ENCODE assay signal across 22 mouse cellular contexts in genomic region chr10:30585691-30586090, GRCm38 (mm10).
"Had no signal": no experiment of that assay in that cellular context is flagged by ENCODE, and none has a peak within 500 bp of the region (broad histone marks: within the 10 kb centered on the region; RNA-seq: fewer than 3 reads in every experiment).

No protein-coding gene starts in this region.

- H3K27me3 ChIP-seq: limb, embryonic 12.5 days; limb, embryonic 15.5 days; lung, embryonic 15.5 days; megakaryocyte, embryonic 14.5 days; stomach, embryonic 15.5 days had no signal

- ATAC-seq: inflammation-experienced regulatory T-cells, adult 6 months; intestine, embryonic 16.5 days had no signal

- H3K4me2 ChIP-seq: limb, embryonic 12.5 days; limb, embryonic 15.5 days; lung, embryonic 15.5 days; midbrain, embryonic 11.5 days; stomach, embryonic 15.5 days had no signal

- H3K9ac ChIP-seq: limb, embryonic 12.5 days; limb, embryonic 15.5 days; lung, embryonic 15.5 days; stomach, embryonic 15.5 days had no signal

- H3K4me1 ChIP-seq: limb, embryonic 12.5 days; limb, embryonic 15.5 days; lung, embryonic 15.5 days; stomach, embryonic 15.5 days had no signal

- DNase-seq: kidney, adult 18-20 months; kidney, postnatal 25 days; layer of hippocampus, adult 9-11 months; lung, adult 18-20 months; lung, postnatal 10 days; lung, postnatal 36 days; midbrain, embryonic 14.5 days; right cerebral cortex, adult 18-20 months; right cerebral cortex, postnatal 14 days; spleen, adult 18-20 months; thymus, postnatal 25 days had no signal

- H3K27ac ChIP-seq: kidney, postnatal 0 days; layer of hippocampus, adult 2 months; left cerebral cortex, adult 2 months; limb, embryonic 12.5 days; limb, embryonic 15.5 days; lung, embryonic 15.5 days; stomach, embryonic 15.5 days had no signal

- H3K4me3 ChIP-seq: layer of hippocampus, adult 2 months; left cerebral cortex, adult 2 months; limb, embryonic 12.5 days; limb, embryonic 15.5 days; lung, embryonic 15.5 days; megakaryocyte, embryonic 14.5 days; stomach, embryonic 15.5 days had no signal

- H3K9me3 ChIP-seq: limb, embryonic 12.5 days; limb, embryonic 15.5 days; lung, embryonic 15.5 days; megakaryocyte, embryonic 14.5 days; stomach, embryonic 15.5 days had no signal
